Mouse (Mus musculus) erythroblast, embryonic 14.5 days (primary cell): ENCODE data around the gene Zfp689.

Experiments
- GATA1 ChIP-seq: IDR thresholded peaks from 2 replicates; pipeline ENCODE4 v1.6.1; 2012; ENCODE audit warnings: low read length, inconsistent platforms, mixed read lengths
- TAL1 ChIP-seq: IDR thresholded peaks from 3 replicates; pipeline ENCODE4 v1.6.1; 2012; ENCODE audit warnings: low read length, inconsistent platforms, mixed read lengths

GRCm38 (mm10) chr7:127448521-127449300 lies at the start of gene Zfp689:
- TF ChIP-seq TAL1 (no peak), GATA1 (no peak; the same call in 1 of the 2 replicates)
